Mouse (Mus musculus): Measurements from ENCODE around the gene Cmip.

- no peak for TF ChIP-seq CTCF (IDR thresholded peaks at IDR 0.05; ENCODE audit: insufficient read depth, low read depth, low read length)
- no peak for TF ChIP-seq POLR2A (IDR thresholded peaks at IDR 0.05; ENCODE audit: insufficient read depth, low read depth, low read length)
These were observed 88.0 kb downstream of the Cmip start for GRCm38 (mm10) chr8:117344899-117345298.
